Mouse (Mus musculus) thymus, adult 2 months (tissue): Measurements from ENCODE around the gene Rasl11a.

Experiments
- CTCF ChIP-seq: fragments of 200-500 bp; IDR thresholded peaks from 2 replicates; pipeline ENCODE4 v1.5.1; 2012; ENCODE audit warnings: mild to moderate bottlenecking, control low read depth, low read length, moderate library complexity, borderline replicate concordance; ENCODE audit not compliant: control insufficient read depth, poor library complexity, insufficient read depth; ENCODE audit errors: extremely low read depth
- POLR2A ChIP-seq: fragments of 200-500 bp; IDR thresholded peaks from 2 replicates; pipeline ENCODE4 v1.6.1; 2012; ENCODE audit warnings: mild to moderate bottlenecking, low read length, control low read depth, moderate library complexity; ENCODE audit not compliant: control insufficient read depth, poor library complexity, insufficient read depth; ENCODE audit errors: extremely low read depth

DNA sequence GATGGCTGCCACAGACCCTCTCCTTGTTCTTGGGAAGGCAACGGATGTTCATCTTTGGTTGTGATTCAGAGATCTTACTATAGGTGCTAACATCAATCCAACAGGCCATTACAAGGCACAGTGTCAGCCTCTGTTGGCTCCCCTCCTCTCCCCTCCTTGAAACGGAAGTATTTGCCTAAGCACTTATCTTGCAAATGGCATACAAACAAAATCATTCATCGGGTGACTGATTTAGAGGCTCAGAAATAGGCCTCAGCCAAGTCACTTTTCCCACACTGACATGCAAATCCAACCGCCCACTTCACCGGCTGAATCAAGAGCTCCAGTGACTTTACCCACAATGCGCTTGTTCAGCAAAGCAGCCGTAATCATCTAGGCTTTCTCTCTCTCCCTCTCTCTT, 16.7 kb downstream of the Rasl11a start:
- TF ChIP-seq CTCF (no peak), POLR2A (no peak)
